Mouse (Mus musculus): ENCODE data around the gene Lbx1.

The Lbx1 gene

DNA sequence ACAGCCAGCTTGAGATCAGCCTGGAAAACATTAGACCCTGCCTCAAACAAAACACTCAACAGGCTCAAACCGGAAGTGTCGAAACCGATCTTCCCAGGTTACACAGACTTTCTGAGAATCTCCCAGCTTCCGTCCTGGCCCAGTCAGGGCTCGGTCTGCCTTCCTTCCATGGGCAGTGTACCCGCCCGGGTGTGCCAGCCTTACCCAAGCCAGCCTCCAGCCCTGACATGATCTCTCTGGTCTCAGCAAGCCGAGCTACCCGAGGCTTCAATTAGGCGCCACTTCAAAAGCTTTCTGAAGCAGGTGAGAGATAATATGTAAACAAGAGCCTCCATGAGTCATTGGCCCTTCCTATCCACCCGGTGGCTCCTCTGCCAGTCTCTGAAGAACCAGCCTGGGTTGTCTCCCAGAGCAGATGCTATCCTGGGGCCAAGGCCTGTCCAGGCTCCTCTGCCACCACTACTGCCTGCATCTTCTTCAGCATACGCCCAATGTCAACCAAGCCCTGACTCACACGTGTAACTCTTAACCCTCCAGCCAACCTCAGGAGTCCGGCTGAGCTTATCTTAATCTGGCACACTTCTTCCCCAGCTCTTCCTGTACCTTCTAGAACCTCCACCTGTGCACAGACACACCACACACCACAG lies 25.7 kb downstream of the Lbx1 start:
- DNase-seq (ENCODE audit: low read depth, low spot score), result no peak

DNA sequence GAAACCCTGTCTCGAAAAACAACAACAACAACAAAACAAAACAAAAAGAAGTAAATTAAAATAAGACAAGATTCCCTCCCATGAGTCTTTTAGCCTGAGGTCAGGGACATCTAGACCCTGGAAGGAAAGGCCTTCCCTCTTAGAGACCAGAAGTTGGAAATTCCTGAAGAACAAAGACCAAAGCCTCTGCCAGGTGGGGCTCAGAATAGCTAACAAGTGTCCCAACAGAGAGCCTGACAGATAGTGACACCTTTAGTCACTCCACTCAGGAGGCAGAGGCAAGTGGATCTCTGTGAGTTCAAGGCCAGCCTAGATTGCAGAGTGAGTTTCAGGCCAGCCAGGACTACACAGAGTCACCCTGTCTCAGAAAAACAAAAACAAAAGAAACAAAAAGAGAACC lies 26.4 kb downstream of the Lbx1 start:
- DNase-seq (ENCODE audit: low read depth, low spot score), result no peak

- DNase-seq (ENCODE audit: low read depth, low spot score), result no peak
Measured at GRCm38 (mm10) chr19:45208438-45209060, 27.1 kb downstream of the Lbx1 start.

DNA sequence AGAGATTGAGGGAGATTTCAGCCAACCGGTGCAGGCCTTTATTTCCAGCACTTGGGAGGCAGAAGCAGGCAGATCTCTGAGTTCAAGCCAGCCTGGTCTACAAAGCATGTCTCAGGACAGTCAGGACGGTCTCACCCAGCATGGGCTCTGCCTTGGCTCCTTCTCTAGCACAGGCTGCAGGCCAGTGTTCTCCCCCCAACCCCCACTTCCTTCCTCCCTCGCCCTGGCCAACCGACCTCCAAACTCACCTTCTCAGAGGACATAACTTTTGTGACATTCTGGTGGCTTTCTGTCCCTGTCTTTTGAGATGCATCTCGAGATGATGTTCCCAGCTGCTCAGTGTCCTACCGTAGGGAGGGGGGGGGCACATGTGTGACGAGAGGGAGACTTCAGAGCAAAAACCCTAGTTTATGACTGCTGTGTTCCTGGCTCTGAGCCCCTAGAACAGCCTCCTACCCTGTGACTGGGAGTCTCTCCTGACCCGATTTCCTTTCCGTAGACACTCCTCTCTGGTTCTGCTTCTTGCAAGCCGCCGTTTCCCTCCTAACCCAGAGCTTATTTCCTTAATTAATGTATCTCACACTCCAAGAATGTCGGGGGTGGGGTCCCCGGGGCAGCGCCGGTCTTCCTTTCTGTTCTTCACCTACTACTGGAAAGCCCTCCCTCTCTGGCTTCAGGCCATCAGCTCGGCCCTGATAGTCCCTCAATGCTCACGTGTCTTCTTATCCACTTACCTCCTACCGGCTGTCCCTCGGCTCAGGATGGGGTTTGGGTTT lies 27.8 kb downstream of the Lbx1 start:
- no peak for DNase-seq (ENCODE audit: low read depth, low spot score)

- no peak for DNase-seq (ENCODE audit: low read depth, low spot score)
Measured at GRCm38 (mm10) chr19:45207153-45207552, 28.5 kb downstream of the Lbx1 start.

GRCm38 (mm10) chr19:45205311-45206105 lies 30.1 kb downstream of the Lbx1 start:
- DNase-seq (ENCODE audit: low read depth, low spot score), result no peak

DNA sequence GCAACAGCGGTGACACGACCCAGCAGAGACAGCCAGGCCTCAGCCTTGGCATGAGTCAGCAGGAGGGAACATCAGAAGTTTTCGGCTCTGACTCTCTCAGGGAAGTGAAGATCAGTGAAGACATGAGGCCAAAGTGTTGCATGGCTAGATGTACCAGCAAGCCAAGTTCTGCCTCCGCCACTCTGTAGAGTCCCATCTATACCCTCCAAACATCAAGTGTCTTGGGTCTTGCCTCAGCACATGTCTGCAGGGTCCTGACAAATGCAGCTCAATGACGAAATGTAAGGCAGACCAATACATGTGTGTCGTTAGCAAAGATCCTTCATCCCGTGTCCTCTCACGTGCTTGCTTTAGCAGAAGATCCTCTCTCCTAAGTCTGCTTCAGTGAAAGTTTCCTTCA lies 38.6 kb downstream of the Lbx1 start:
- no peak for DNase-seq (ENCODE audit: low read depth, low spot score)

GRCm38 (mm10) chr19:45194651-45195050 lies 41.0 kb downstream of the Lbx1 start:
- DNase-seq (ENCODE audit: low read depth, low spot score), result no peak
